ENCODE assay signal across 9 mouse cellular contexts in the genomic region with DNA sequence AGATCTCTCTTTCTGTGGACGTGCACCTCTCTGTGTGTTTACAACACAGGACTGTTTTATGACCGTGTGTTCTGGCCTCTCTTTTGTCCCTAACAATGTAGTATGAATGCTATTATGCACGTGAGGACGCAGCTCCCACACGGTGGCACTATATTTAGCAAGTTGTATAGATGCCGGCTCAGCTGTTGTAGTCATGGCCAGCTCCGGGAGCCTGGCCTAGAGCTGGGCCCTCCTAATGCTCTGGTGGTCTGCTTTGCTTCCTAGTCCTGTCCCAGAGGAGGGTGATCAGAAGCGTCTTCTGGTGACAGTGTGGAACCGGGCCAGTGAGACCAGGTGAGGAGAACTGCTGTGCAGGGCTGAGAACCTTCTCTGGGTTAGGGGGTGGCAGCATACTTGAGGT. TPM values are rescaled to one million over a fixed set of nuclear protein-coding genes. Genes with fewer than 3 reads are reported as not detected.
DNase-seq lines count a peak whose midpoint lies in the region; ATAC-seq and TF ChIP-seq lines count a peak whose summit lies in the region.
"Had no signal": no experiment of that assay in that cellular context is flagged by ENCODE, and none has a peak within 500 bp of the region (broad histone marks: within the 10 kb centered on the region; RNA-seq: fewer than 3 reads in every experiment).

No protein-coding gene starts in this region.

- H3K4me2 ChIP-seq in hindbrain, embryonic 12.5 days (replicated peaks), result no peak overlapping the region

- TF ChIP-seq CTCF in lung, adult 2 months (IDR thresholded peaks at IDR 0.05; ENCODE audit: insufficient read depth, low read length), result 0 out of 2 replicates have a peak, but pooled peaks have one; percentile 7

- no peak overlapping the region for H3K4me3 ChIP-seq in lung, adult 2 months (replicated peaks; ENCODE audit: extremely low read depth, low read depth, low read length)
- no peak overlapping the region for H3K4me3 ChIP-seq in hindbrain, embryonic 12.5 days

- no peaks in the 10 kb centered on the region for H3K9me3 ChIP-seq in hindbrain, embryonic 12.5 days (replicated peaks)

- H3K27me3 ChIP-seq in hindbrain, embryonic 12.5 days, result no peaks in the 10 kb centered on the region

- no peak for TF ChIP-seq POLR2A in lung, adult 2 months (IDR thresholded peaks at IDR 0.05; ENCODE audit: borderline replicate concordance, extremely low read depth, low read depth, low read length)

- ATAC-seq in hindbrain, embryonic 12.5 days (ENCODE audit: low FRiP score), result peak; percentile 55; the same call in 1 of the 2 replicates

- WGBS in lung, adult 2 months, result 45% methylated on average over 9 of the region's 9 CpGs
- 45% methylated on average over 9 of the region's 9 CpGs for WGBS in hindbrain, embryonic 12.5 days

- H3K27ac ChIP-seq in hindbrain, embryonic 12.5 days, result peak overlapping the region; percentile 57; the same call in 1 of the 2 replicates

- H3K36me3 ChIP-seq in hindbrain, embryonic 12.5 days, result no peaks in the 10 kb centered on the region

- H3K9ac ChIP-seq in hindbrain, embryonic 12.5 days, result no peak overlapping the region

- peak; percentile 51 to 53 for DNase-seq in cerebellum, postnatal 14 days
- no peak for DNase-seq in cerebellum, postnatal 36 days
- DNase-seq in lung, adult 2 months, result no peak
- no peak for DNase-seq in lung, postnatal 25 days (ENCODE audit: low spot score)
- DNase-seq in naive thymus-derived CD4-positive, alpha-beta T cell, adult 2 months (ENCODE audit: low read depth), result peak; percentile 43
- DNase-seq in embryo, embryonic 10 days (ENCODE audit: low spot score), result no peak
- DNase-seq in layer of hippocampus, adult 9-10 months (ENCODE audit: low spot score), result no peak
- DNase-seq: liver had no signal

- H3K4me1 ChIP-seq in lung, adult 2 months (ENCODE audit: control insufficient read depth, insufficient read depth, low read length), result peaks cover 8% of the 10 kb centered on the region
- peaks cover 52% of the 10 kb centered on the region for H3K4me1 ChIP-seq in hindbrain, embryonic 12.5 days

RNA-seq across cellular contexts. Expression of a gene that starts 47.7 kb away (rescaled TPM):
- 97.1 and 104 TPM in 2 replicates for polyA plus RNA-seq in lung, adult 2 months (2012; rRNA removed)
- 70.9 and 71.6 TPM in 2 replicates for polyA plus RNA-seq in hindbrain, embryonic 12.5 days (2016; fragmentation: Nextera tagmentation; extraction: Ambion mirVana)

Comparison
In these comparisons a context has a peak if more than half of its experiments do, and no peak if none do; other contexts are left out.
1. DNase-seq: peak in cerebellum, postnatal 14 days (2 of 2) and naive thymus-derived CD4-positive, alpha-beta T cell, adult 2 months (single experiment); none in cerebellum, postnatal 36 days (0 of 2), lung, adult 2 months (single experiment), lung, postnatal 25 days (single experiment), embryo, embryonic 10 days (single experiment) and layer of hippocampus, adult 9-10 months (single experiment).